Mouse (Mus musculus): Measurements from ENCODE around the gene 1700018B08Rik. TPM values are rescaled to one million over a fixed set of nuclear protein-coding genes. Genes with fewer than 3 reads are reported as not detected.
A peak's percentile ranks its signal among the peaks of the same experiment; 100 is the strongest.

Gene 1700018B08Rik
- polyA plus RNA-seq, 1 experiment from 2014 or later = not detected

- Histone ChIP-seq H3K9me3 (ENCODE audit: control insufficient read depth) (no peaks in the 10 kb centered on the region), H3K27ac (ENCODE audit: low read depth, low read length) (no peak overlapping the region), H3K4me3 (ENCODE audit: low read depth, low read length) (no peak overlapping the region), H3K27me3 (replicated peaks; ENCODE audit: control insufficient read depth, insufficient read depth, low read length) (no peaks in the 10 kb centered on the region), H3K4me1 (replicated peaks; ENCODE audit: control insufficient read depth, insufficient read depth, low read length) (peaks cover 14% of the 10 kb centered on the region), H3K36me3 (ENCODE audit: control insufficient read depth, insufficient read depth) (peaks cover 7% of the 10 kb centered on the region), H3K9ac (ENCODE audit: low read depth, low read length) (no peak overlapping the region), H3K4me2 (replicated peaks; ENCODE audit: low read depth) (no peak overlapping the region)
- ATAC-seq = no peak
- 86% methylated on average over 4 of the region's 4 CpGs for WGBS
- TF ChIP-seq CTCF (IDR thresholded peaks at IDR 0.05; ENCODE audit: low read depth) = no peak
These were observed 44.6 kb upstream of the 1700018B08Rik start for GRCm38 (mm10) chr8:121588750-121589149.

GRCm38 (mm10) chr8:121585159-121585825 is 41.2 kb upstream of the 1700018B08Rik start:
- Histone ChIP-seq H3K27ac (ENCODE audit: low read depth, low read length) (peak overlapping the region; percentile 70), H3K36me3 (ENCODE audit: control insufficient read depth, insufficient read depth) (no peaks in the 10 kb centered on the region), H3K4me1 (replicated peaks; ENCODE audit: control insufficient read depth, insufficient read depth, low read length) (0 out of 2 replicates have a peak, but pooled peaks cover 6% of the 10 kb centered on the region), H3K4me3 (ENCODE audit: low read depth, low read length) (peak overlapping the region; percentile 57), H3K27me3 (replicated peaks; ENCODE audit: control insufficient read depth, insufficient read depth, low read length) (no peaks in the 10 kb centered on the region), H3K9me3 (ENCODE audit: control insufficient read depth) (no peaks in the 10 kb centered on the region), H3K4me2 (replicated peaks; ENCODE audit: low read depth) (peak overlapping the region; percentile 76), H3K9ac (ENCODE audit: low read depth, low read length) (peak overlapping the region; percentile 62)
- under 1% methylated on average over 47 of the region's 47 CpGs for WGBS
- TF ChIP-seq CTCF (IDR thresholded peaks at IDR 0.05; ENCODE audit: low read depth) = no peak
- peak; percentile 91 for ATAC-seq

- H3K9me3 ChIP-seq (ENCODE audit: control insufficient read depth) = no peaks in the 10 kb centered on the region
- H3K27me3 ChIP-seq (replicated peaks; ENCODE audit: control insufficient read depth, insufficient read depth, low read length) = no peaks in the 10 kb centered on the region
- 0 out of 2 replicates have a peak, but pooled peaks cover 6% of the 10 kb centered on the region for H3K4me1 ChIP-seq (replicated peaks; ENCODE audit: control insufficient read depth, insufficient read depth, low read length)
- no peak overlapping the region for H3K27ac ChIP-seq (ENCODE audit: low read depth, low read length)
- TF ChIP-seq CTCF (IDR thresholded peaks at IDR 0.05; ENCODE audit: low read depth) = no peak
- no peaks in the 10 kb centered on the region for H3K36me3 ChIP-seq (ENCODE audit: control insufficient read depth, insufficient read depth)
- WGBS = 41% methylated on average over 12 of the region's 13 CpGs
- peak overlapping the region; percentile 62; the same call in 1 of the 2 replicates for H3K9ac ChIP-seq (ENCODE audit: low read depth, low read length)
- no peak for ATAC-seq
- H3K4me3 ChIP-seq (ENCODE audit: low read depth, low read length) = peak overlapping the region; percentile 57
- peak overlapping the region; percentile 76 for H3K4me2 ChIP-seq (replicated peaks; ENCODE audit: low read depth)
These were observed 40.6 kb upstream of the 1700018B08Rik start for GRCm38 (mm10) chr8:121584730-121585129.

GRCm38 (mm10) chr8:121583653-121584052 is 39.5 kb upstream of the 1700018B08Rik start:
- no peak for ATAC-seq
- WGBS = 49% methylated on average over 8 of the region's 8 CpGs
- H3K4me1 ChIP-seq (replicated peaks; ENCODE audit: control insufficient read depth, insufficient read depth, low read length) = peaks cover 4% of the 10 kb centered on the region; the same call in 1 of the 2 replicates

GRCm38 (mm10) chr8:121580465-121580864 is 36.3 kb upstream of the 1700018B08Rik start:
- H3K27ac ChIP-seq (ENCODE audit: low read depth, low read length) = no peak overlapping the region
- no peaks in the 10 kb centered on the region for H3K9me3 ChIP-seq (ENCODE audit: control insufficient read depth)
- TF ChIP-seq CTCF (IDR thresholded peaks at IDR 0.05; ENCODE audit: low read depth) = no peak
- H3K36me3 ChIP-seq (ENCODE audit: control insufficient read depth, insufficient read depth) = no peaks in the 10 kb centered on the region
- H3K4me1 ChIP-seq (replicated peaks; ENCODE audit: control insufficient read depth, insufficient read depth, low read length) = peaks cover 4% of the 10 kb centered on the region
- WGBS = 12% methylated on average over 9 of the region's 9 CpGs
- H3K4me3 ChIP-seq (ENCODE audit: low read depth, low read length) = no peak overlapping the region
- no peaks in the 10 kb centered on the region for H3K27me3 ChIP-seq (replicated peaks; ENCODE audit: control insufficient read depth, insufficient read depth, low read length)
- no peak overlapping the region for H3K9ac ChIP-seq (ENCODE audit: low read depth, low read length)
- ATAC-seq = peak; percentile 26
- H3K4me2 ChIP-seq (replicated peaks; ENCODE audit: low read depth) = no peak overlapping the region

More at GRCm38 (mm10) chr8:121583653-121584052, 39.5 kb upstream of the 1700018B08Rik start:
- H3K27ac ChIP-seq (ENCODE audit: low read depth, low read length) = no peak overlapping the region
- no peak overlapping the region for H3K9ac ChIP-seq (ENCODE audit: low read depth, low read length)
- TF ChIP-seq CTCF (IDR thresholded peaks at IDR 0.05; ENCODE audit: low read depth) = no peak
- no peak overlapping the region for H3K4me3 ChIP-seq (ENCODE audit: low read depth, low read length)
- no peaks in the 10 kb centered on the region for H3K9me3 ChIP-seq (ENCODE audit: control insufficient read depth)
- H3K4me2 ChIP-seq (replicated peaks; ENCODE audit: low read depth) = no peak overlapping the region
- H3K36me3 ChIP-seq (ENCODE audit: control insufficient read depth, insufficient read depth) = no peaks in the 10 kb centered on the region
- H3K27me3 ChIP-seq (replicated peaks; ENCODE audit: control insufficient read depth, insufficient read depth, low read length) = no peaks in the 10 kb centered on the region

- no peak for TF ChIP-seq CTCF (IDR thresholded peaks at IDR 0.05; ENCODE audit: low read depth)
- Histone ChIP-seq H3K27me3 (replicated peaks; ENCODE audit: control insufficient read depth, insufficient read depth, low read length) (no peaks in the 10 kb centered on the region), H3K36me3 (ENCODE audit: control insufficient read depth, insufficient read depth) (no peaks in the 10 kb centered on the region), H3K4me2 (replicated peaks; ENCODE audit: low read depth) (peak within 1 kb of the TSS; percentile 87), H3K4me1 (replicated peaks; ENCODE audit: control insufficient read depth, insufficient read depth, low read length) (peaks cover 4% of the 10 kb centered on the region), H3K9ac (ENCODE audit: low read depth, low read length) (peak within 1 kb of the TSS; percentile 43), H3K9me3 (ENCODE audit: control insufficient read depth) (no peaks in the 10 kb centered on the region), H3K27ac (ENCODE audit: low read depth, low read length) (peak within 1 kb of the TSS; percentile 74), H3K4me3 (ENCODE audit: low read depth, low read length) (peak within 1 kb of the TSS; percentile 78)
- whole genome bisulfite sequencing = under 1% methylated on average over 49 of the region's 63 CpGs
- ATAC-seq = peak; percentile 91
These were observed 34.7 kb upstream of the 1700018B08Rik start, which contains the start of gene Fbxo31 for GRCm38 (mm10) chr8:121578676-121579451. Gene Fbxo31, minus strand, starts transcription at chr8:121578806.
